Mouse (Mus musculus): Measurements from ENCODE around the gene Nxnl2. TPM values are rescaled to one million over a fixed set of nuclear protein-coding genes. Genes with fewer than 3 reads are reported as not detected.
A peak's percentile ranks its signal among the peaks of the same experiment; 100 is the strongest.
"Not testable (repeated sequence)": the region's sequence is repeated elsewhere in the genome, so short reads cannot be mapped to it uniquely, and the experiment has no call there.

Nxnl2 gene
- polyA plus RNA-seq, 1 experiment from 2014 or later, result 0.15 TPM

DNA sequence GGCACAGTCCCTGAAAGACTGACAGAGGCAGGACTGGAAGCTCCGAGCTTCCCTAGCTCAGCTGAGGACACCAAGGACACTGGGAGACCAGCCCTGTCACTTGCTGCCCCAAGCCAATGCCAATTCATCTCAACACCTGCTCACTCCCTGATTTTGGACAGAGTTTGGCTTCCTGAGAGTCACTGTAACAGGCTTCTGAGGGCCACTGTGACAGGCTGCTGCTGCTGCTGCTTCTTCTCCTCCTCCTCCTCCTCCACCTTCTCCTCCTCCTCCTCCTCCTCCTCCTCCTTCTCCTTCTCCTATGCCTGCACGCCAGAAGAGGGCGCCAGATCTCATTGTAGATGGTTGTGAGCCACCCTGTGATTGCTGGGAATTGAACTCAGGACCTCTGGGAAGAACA, 19.5 kb downstream of the Nxnl2 start:
- Histone ChIP-seq H3K27me3 (ENCODE audit: insufficient read depth, low read length) (no peaks in the 10 kb centered on the region), H3K27ac (ENCODE audit: low read depth) (no peak overlapping the region), H3K9ac (replicated peaks) (no peak overlapping the region), H3K4me2 (ENCODE audit: low read depth, low read length) (no peak overlapping the region), H3K4me1 (ENCODE audit: insufficient read depth) (no peaks in the 10 kb centered on the region), H3K4me3 (ENCODE audit: low read depth, low read length) (no peak overlapping the region), H3K36me3 (replicated peaks; ENCODE audit: insufficient read depth, low read length) (no peaks in the 10 kb centered on the region), H3K9me3 (ENCODE audit: low read length) (no peaks in the 10 kb centered on the region)
- 41% methylated on average over 3 of the region's 3 CpGs for WGBS (ENCODE audit: insufficient replicate concordance)
- TF ChIP-seq CTCF (IDR thresholded peaks at IDR 0.05; ENCODE audit: low read depth), result 0 out of 2 replicates have a peak, but pooled peaks have one; percentile 20
- no peak for TF ChIP-seq EP300 (IDR thresholded peaks at IDR 0.05; ENCODE audit: low read depth)
- ATAC-seq, result no peak
- DNase-seq, result no peak

DNA sequence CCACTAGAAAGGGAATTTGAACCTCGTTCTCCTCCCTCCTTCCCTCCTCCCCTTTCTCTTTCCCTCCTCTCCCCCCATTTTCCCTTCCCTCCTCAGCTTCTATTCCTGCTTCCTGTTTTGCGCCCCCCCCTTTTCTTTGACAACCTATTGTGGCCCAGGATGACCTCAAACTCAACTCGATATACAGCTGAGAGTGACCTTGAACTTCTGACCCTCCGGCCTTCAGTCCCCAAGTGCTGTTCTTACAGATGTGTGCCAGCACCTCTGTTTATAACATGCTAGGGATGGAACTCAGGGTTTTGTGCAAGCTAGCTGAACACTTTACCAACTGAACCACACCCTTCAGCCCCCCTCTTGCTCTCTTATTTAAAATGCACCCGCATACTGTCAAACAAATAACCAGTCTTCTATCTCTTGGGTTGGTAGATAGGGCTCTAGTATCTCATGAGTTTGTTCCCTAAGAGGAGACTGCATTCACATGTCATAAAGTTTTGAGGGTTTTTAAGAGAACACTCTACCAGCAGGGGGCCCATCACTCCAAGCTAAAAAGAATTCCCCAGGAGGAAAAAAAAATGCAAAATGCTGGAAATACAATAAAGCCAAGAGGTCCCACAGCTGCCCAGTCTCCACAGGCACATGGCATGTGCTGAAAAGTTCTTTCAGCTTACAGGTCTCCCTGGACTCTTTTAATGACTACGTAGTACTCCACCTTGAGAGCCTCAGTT, 20.8 kb downstream of the Nxnl2 start:
- H3K36me3 ChIP-seq (replicated peaks; ENCODE audit: insufficient read depth, low read length), result no peaks in the 10 kb centered on the region
- TF ChIP-seq EP300 (IDR thresholded peaks at IDR 0.05; ENCODE audit: low read depth), result no peak
- TF ChIP-seq CTCF (IDR thresholded peaks at IDR 0.05; ENCODE audit: low read depth), result peak; percentile 35
- ATAC-seq (no peak), DNase-seq (no peak)
- no peaks in the 10 kb centered on the region for H3K27me3 ChIP-seq (ENCODE audit: insufficient read depth, low read length)
- no peak overlapping the region for H3K27ac ChIP-seq (ENCODE audit: low read depth)
- H3K4me2 ChIP-seq (ENCODE audit: low read depth, low read length), result no peak overlapping the region
- H3K4me3 ChIP-seq (ENCODE audit: low read depth, low read length), result no peak overlapping the region
- no peaks in the 10 kb centered on the region for H3K4me1 ChIP-seq (ENCODE audit: insufficient read depth)
- H3K9ac ChIP-seq (replicated peaks), result no peak overlapping the region
- no peaks in the 10 kb centered on the region for H3K9me3 ChIP-seq (ENCODE audit: low read length)
- 64% methylated on average over 6 of the region's 6 CpGs for WGBS (ENCODE audit: insufficient replicate concordance)

DNA sequence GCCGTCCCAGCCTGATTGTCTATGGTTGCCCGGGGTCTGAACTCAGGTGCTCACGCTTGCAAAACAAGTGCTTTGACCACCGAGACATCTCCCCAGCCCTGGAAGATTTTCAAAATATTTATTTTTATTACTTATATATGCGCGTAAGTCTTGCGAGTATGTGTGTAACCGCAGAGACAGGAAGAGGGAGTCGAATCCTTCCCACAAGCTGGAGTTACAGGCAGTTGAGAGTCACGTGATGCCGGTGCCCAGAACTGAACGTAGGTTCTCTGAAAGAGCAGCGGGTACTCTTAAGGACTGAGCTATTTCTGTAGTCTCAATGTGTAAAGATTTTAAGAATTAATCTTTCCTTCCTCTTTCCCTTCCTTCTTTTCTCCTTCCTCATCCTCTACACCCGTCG, 23.1 kb downstream of the Nxnl2 start:
- no peak overlapping the region for H3K4me3 ChIP-seq (ENCODE audit: low read depth, low read length)
- no peaks in the 10 kb centered on the region for H3K4me1 ChIP-seq (ENCODE audit: insufficient read depth)
- H3K36me3 ChIP-seq (replicated peaks; ENCODE audit: insufficient read depth, low read length), result no peaks in the 10 kb centered on the region
- H3K4me2 ChIP-seq (ENCODE audit: low read depth, low read length), result no peak overlapping the region
- ATAC-seq (no peak), DNase-seq (no peak)
- no peak for TF ChIP-seq EP300 (IDR thresholded peaks at IDR 0.05; ENCODE audit: low read depth)
- TF ChIP-seq CTCF (IDR thresholded peaks at IDR 0.05; ENCODE audit: low read depth), result no peak
- H3K9ac ChIP-seq (replicated peaks), result no peak overlapping the region
- no peaks in the 10 kb centered on the region for H3K27me3 ChIP-seq (ENCODE audit: insufficient read depth, low read length)
- H3K9me3 ChIP-seq (ENCODE audit: low read length), result no peaks in the 10 kb centered on the region
- H3K27ac ChIP-seq (ENCODE audit: low read depth), result no peak overlapping the region
- 54% methylated on average over 15 of the region's 15 CpGs for WGBS (ENCODE audit: insufficient replicate concordance)

DNA sequence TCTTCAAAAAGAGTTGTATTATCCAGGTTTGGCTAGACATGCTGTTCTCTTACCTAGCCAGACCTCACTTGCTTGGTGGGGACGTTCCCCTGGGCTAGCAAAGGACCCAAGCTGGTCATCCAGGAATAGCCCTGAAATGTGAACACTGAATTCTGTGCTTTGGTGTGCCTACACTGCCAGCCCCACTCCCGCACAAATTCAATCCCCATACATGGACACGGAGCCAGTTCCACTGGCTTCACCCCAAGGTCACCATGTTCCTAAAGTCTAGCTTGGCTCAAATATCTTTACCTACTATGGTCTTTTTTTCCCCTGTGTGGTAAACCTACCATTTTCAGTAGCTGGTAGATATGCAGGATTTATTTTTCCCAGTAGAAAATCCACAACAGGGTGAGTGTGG, 26.9 kb downstream of the Nxnl2 start:
- DNase-seq (no peak), ATAC-seq (no peak)
- Histone ChIP-seq H3K36me3 (replicated peaks; ENCODE audit: insufficient read depth, low read length) (no peaks in the 10 kb centered on the region), H3K4me2 (ENCODE audit: low read depth, low read length) (no peak overlapping the region), H3K9me3 (ENCODE audit: low read length) (no peaks in the 10 kb centered on the region), H3K4me1 (ENCODE audit: insufficient read depth) (no peaks in the 10 kb centered on the region), H3K27me3 (ENCODE audit: insufficient read depth, low read length) (0 out of 2 replicates have a peak, but pooled peaks cover 3% of the 10 kb centered on the region), H3K4me3 (ENCODE audit: low read depth, low read length) (no peak overlapping the region), H3K9ac (replicated peaks) (no peak overlapping the region), H3K27ac (ENCODE audit: low read depth) (no peak overlapping the region)
- 75% methylated on average over 3 of the region's 3 CpGs for WGBS (ENCODE audit: insufficient replicate concordance)
- TF ChIP-seq CTCF (IDR thresholded peaks at IDR 0.05; ENCODE audit: low read depth) (no peak), EP300 (IDR thresholded peaks at IDR 0.05; ENCODE audit: low read depth) (no peak)

DNA sequence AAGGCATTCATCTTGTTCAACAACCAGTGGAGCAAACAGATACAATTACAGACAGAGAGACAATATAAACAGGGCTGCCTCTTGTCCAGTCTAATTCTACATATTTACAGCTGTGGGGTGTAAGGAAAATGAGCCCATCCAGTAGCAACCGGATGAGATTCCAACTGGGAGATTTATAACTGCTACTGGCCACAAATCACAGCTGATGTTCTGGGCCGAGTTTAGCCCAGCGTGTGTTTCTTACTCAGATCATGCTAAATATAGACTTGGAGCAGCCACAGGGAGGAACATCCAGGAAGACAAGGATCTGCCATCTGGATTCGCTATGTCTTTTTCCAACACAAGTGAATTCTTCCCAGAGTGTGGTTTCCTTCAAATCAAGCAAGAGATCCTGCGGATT, 27.4 kb downstream of the Nxnl2 start:
- no peak overlapping the region for H3K4me3 ChIP-seq (ENCODE audit: low read depth, low read length)
- no peak for DNase-seq
- no peaks in the 10 kb centered on the region for H3K36me3 ChIP-seq (replicated peaks; ENCODE audit: insufficient read depth, low read length)
- 65% methylated on average over 5 of the region's 5 CpGs for WGBS (ENCODE audit: insufficient replicate concordance)
- no peak overlapping the region for H3K4me2 ChIP-seq (ENCODE audit: low read depth, low read length)
- no peak for ATAC-seq
- H3K27me3 ChIP-seq (ENCODE audit: insufficient read depth, low read length), result 0 out of 2 replicates have a peak, but pooled peaks cover 3% of the 10 kb centered on the region
- no peak overlapping the region for H3K27ac ChIP-seq (ENCODE audit: low read depth)
- TF ChIP-seq EP300 (IDR thresholded peaks at IDR 0.05; ENCODE audit: low read depth) (no peak), CTCF (IDR thresholded peaks at IDR 0.05; ENCODE audit: low read depth) (no peak)
- no peaks in the 10 kb centered on the region for H3K4me1 ChIP-seq (ENCODE audit: insufficient read depth)
- H3K9me3 ChIP-seq (ENCODE audit: low read length), result no peaks in the 10 kb centered on the region
- no peak overlapping the region for H3K9ac ChIP-seq (replicated peaks)

DNA sequence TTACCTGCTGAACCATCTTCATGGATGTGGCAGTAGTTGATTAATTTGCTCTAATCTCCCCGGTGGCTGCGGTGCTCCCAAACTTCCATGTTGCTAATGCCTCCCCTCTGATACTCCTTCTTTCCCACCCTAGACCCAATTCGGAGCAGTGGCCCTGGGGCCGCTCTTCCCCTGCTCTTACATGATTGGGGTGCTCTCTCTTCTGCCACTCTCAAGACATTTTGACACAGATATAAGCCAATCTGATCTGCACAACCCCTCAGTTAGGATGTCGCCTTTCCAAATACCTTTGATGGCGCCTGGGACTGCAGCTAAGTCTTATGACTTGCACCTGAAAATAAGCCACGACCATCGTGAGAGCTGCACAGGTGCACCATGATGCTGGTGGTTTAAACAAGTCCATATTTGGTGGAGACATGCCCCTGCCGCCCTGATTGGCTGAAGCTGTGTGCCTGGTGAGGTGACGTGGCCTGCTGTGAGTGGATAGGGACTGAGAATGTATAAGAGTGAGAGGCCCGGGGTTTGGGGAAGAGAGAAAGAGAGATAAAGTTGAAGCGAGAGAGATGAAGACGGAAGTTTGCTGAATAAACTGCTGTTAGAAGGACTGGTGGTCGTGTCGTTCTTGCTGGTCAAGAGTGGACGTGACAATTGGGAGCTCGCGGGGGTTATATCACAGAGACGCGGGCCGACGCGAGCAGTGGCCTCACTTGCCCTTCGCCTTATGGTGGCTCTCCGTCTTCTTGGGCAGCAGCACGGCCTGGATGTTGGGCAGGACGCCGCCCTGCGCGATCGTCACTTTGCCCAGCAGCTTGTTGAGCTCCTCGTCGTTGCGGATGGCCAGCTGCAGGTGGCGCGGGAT, 31.4 kb downstream of the Nxnl2 start:
- DNase-seq; H3K36me3 ChIP-seq (replicated peaks; ENCODE audit: insufficient read depth, low read length); H3K4me1 ChIP-seq (ENCODE audit: insufficient read depth); H3K9ac ChIP-seq (replicated peaks); H3K9me3 ChIP-seq (ENCODE audit: low read length); H3K27me3 ChIP-seq (ENCODE audit: insufficient read depth, low read length); H3K27ac ChIP-seq (ENCODE audit: low read depth); H3K4me3 ChIP-seq (ENCODE audit: low read depth, low read length): not testable (repeated sequence)
- 41% methylated on average over 27 of the region's 36 CpGs for WGBS (ENCODE audit: insufficient replicate concordance)
- peak; percentile 56 for ATAC-seq
- H3K4me2 ChIP-seq (ENCODE audit: low read depth, low read length), result peak overlapping the region; percentile 55; the same call in 1 of the 2 replicates

All from liver, postnatal 0 days (tissue).